Mouse (Mus musculus) adrenal gland, postnatal 4 days (tissue): ENCODE results near the gene Omt2b. TPM values are rescaled to one million over a fixed set of nuclear protein-coding genes. Genes with fewer than 3 reads are reported as not detected.
"Not testable (repeated sequence)": the region's sequence is repeated elsewhere in the genome, so short reads cannot be mapped to it uniquely, and the experiment has no call there.

Source experiments
- DNase-seq, 2 experiments: peaks; one replicate each; pipeline ENCODE4 v3.0.0; 2021 to 2022; ENCODE audit warnings: low spot score in 2 of 2, mixed read lengths in 2 of 2
- long read RNA-seq, 2 experiments: library from polyadenylated mRNA; stranded (forward); transcript quantifications; one replicate each; pipeline ENCODE4 v2.0.0; 2021
- total RNA-seq, 2 experiments: library from RNA; stranded (reverse); gene quantifications; 2 replicates each; pipeline ENCODE4 v1.2.3; 2021

Omt2b gene
- total RNA-seq = not detected
- long read RNA-seq, experiment 1 = 0 reads
- long read RNA-seq, experiment 2 = 0 reads

DNA sequence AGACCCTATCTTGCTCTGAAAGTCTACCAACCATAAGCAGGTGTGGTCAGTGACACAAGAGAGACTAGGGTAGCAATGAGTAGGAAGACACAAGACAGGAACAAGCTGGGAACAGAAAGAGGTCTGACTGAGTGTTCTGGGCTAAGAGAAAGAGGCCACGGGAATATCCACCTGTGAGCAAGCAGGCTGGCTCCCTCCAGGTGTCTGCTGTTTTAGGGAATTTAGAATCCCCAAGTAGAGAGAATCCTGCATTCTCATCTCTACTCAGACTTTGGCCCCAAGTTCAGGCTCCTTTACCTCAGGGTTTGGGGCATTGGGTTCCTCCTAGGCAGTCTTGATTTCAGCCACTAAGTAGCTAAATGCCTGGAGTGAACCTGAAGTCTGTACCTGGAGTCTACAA lies at the start of gene Omt2b:
Omt2b (plus strand) TSS at position 301 of the 400 bp plus-strand sequence.
- not testable (repeated sequence) for DNase-seq

DNA sequence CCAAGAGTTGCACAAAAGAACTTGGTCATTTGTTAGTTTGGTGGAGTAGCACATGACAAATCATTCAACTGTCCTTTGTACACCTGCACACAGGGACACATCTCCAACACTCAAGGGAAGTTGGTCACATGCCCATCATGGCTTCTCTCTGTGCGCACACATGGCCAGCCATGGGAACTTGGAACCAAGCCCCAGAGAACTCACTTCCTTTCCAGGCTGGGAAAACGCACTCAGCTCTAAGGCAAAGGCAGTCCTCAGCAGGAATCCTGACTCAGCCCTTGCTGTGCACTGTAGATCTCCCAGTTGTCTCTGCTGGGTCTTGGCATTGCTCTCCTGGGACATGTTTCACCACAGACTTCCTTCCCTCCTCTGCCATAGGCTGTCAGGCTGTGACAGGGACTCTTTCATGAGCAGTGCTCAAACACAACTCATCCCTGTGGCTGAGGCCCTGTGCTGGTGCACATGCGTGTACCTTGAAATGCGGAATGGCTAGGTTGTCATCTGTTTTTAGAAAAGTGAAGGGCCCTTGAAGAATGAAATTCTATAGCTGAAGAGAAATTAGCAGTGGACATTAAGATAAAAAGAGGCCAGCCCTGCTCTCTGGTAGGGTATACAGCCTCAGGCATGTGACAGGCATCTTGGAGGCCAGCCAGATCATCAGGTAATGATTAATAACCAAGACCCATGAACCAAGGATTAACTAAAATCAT lies 45.2 kb upstream of the Omt2b start:
- DNase-seq = not testable (repeated sequence)

DNA sequence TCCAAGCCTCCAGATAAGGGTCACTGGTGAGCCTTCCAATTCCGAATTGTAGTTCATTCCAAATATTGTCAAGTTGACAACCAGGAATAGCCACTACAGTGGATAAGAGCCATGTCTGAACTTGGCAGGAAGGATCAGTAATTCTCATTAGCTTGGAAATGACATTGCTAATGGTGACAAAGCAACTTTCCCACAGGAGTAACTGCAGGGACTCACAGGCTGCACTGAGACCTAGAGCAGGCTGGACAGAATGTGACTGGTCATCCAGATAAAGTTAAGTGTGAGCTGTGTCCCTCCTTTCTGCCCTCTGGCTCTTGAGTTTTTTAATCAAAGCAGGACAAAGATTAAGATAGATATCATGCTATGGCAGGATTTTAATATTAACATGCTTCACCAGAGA lies 38.3 kb upstream of the Omt2b start:
- DNase-seq = not testable (repeated sequence)

DNA sequence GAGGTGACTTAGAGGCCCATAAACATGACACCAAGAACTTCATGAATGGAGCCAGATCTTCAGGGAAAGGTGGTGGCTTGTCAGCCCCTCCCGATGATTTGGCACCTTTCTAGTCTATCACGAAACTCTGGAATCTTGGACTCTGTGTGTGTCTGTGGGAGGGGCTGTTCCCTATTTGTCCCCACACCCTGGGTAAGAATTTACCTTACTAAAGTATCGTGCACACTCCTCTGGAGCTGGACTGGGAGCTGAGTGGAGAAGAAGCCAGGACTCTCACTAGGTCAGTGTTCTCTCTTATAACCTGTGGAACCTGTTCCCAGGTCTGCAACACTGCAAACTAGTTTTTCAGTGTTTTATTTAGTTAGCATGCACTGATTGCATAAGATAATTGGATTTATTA lies 37.7 kb upstream of the Omt2b start, which contains the start of gene Gm10639:
Gm10639 (plus strand) TSS at position 201 of the 400 bp plus-strand sequence.
- not testable (repeated sequence) for DNase-seq

DNA sequence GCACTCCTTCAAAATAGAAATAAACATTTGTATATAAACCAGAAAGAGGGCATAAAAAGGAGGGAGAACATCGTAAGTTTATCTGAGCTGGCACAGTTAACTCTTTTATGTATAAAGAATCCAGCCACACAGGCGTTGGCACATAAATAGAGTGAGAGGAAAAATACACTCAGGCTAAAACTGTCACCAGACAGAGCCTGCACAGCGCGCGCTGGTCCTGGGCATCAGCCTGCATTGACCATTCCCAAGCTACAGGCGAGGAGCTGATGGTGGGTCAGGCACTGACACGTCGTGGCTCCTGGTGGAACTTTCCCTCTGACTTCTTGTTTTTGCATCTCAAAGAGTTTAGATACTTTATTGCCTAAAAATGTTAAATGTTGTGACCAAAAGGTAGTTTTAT lies 34.9 kb upstream of the Omt2b start:
- DNase-seq = not testable (repeated sequence)

DNA sequence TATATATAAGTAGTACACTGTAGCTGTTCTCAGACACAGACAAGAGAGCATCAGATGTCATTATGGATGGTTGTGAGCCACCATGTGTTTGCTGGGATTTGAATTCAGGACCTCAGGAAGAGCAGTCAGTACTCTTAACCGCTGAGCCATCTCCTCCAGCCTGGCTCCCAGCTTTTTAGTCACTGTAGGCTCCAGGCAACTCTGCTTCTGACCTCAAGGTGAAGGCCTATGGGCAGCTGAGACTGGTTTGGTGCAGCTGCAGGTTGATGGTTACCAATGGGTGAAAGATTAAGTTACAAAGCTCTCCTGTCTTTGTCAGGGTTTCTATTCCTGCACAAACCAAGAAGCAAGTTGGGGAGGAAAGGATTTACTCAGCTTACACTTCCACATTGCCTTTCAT lies 33.7 kb upstream of the Omt2b start:
- DNase-seq = not testable (repeated sequence)

DNA sequence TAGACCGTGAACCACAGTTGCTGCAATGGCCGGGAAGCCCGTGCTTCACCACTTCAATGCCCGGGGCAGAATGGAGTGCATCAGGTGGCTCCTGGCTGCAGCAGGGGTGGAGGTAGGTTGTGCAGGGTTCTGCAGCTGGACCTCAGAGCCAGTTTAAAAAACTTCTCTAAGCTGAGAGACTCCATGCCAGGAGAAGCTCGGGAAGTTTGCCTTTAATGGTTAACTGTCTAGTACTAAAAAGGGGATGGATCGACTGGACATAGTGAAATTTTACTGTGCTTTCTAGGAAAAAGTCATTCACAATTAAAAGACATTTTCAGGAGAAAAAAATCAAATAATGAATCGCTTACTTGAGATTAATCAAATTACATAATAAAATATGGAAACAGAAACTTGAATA lies 32.6 kb upstream of the Omt2b start:
- not testable (repeated sequence) for DNase-seq

DNA sequence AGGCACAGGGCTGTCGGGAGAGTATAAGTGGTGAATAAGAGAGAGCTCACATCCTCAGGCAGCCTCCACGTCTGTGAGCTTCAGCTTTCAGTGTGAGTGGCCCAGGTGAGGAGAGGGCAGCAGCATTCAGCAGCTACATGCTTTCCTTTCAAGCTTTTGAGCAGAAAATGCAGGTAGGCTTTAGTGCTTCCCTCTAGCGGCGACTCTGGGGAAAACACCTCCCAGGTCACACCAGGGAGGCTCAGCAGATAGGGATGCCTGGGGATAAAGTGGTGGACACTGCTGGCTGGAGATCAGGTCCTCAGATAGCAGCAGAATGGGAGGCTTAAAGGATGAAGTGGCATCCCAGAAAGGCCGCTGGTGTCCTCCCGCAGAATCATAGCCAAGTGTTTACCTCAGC lies 31.3 kb upstream of the Omt2b start:
- DNase-seq = not testable (repeated sequence)

DNA sequence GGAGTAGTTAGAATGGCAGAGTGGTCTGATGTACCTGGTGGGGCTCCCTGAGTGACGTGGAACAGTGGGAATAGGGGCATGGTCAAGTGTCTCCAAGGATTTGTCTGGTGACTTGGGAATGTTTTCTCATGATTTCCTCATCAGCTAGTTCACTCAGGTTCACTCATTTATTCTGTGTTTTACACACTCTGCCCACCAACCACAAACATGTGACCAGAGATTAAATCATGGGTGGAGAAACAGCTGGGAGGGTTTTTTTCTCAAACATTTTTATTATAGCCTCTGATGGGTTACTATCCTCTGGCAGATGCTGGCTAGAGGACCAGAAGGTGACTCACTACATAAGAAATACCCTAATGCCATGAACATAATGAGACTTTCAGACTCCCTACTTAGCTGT lies 29.2 kb upstream of the Omt2b start:
- no peak for DNase-seq

DNA sequence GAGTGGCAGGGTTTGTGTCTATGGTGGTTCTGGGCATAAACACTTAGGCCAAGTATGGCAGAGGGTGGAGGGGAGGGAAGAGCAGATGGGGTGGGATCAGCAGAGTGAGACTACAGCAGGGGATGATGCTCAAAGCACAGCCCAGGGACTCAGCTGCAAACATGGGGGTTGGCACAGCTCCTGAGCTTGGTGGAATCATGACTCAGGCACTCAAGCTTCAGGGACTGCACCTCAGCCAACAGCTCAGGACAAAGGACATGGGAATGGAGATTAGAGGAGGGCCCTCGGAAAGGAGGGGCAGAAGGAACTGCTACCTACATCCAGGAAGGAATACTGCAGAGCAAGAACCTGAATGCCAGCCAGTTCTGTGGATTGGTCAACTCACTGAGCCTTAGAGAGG lies 28.2 kb upstream of the Omt2b start:
- not testable (repeated sequence) for DNase-seq

DNA sequence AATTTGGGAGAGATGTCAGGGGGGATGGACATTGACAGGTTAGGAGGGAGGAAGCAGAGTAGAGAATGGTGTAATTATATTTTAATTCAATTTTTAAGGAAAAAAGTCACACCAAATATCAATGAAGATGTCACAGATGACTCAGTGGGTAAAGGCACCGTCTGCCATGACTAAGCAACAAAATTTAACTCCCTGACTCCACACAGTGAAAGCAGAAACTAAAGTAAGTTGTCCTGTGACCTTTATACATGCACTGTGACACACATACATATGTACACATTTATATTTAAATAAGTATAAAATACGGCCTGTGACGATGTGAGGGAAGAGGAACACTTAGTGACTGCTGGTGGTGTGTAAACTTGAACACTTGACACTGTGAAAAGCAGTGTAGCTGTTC lies 19.3 kb upstream of the Omt2b start:
- not testable (repeated sequence) for DNase-seq

DNA sequence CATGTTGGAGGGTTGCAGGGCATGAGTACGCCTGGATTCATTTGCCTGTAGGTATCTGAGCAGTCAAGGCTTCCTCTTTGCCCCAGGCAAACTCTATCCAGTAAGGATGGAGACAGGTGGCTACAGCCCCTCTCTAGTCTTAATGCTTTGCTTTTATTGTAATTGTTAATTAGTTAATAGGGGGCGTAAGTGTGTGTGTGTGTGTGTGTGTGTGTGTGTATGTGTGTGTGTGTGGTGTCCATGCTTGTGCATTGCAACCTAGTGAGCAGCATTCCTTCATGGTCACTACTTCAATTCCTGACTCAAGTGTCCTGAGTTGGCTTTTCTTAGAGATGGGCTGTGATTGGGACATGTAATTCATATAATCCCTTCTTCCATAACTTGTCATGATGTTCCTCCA lies 12.7 kb upstream of the Omt2b start, which contains the start of gene Omt2a:
Omt2a (minus strand) TSS at position 101 of the 400 bp plus-strand sequence.
- DNase-seq = no peak

DNA sequence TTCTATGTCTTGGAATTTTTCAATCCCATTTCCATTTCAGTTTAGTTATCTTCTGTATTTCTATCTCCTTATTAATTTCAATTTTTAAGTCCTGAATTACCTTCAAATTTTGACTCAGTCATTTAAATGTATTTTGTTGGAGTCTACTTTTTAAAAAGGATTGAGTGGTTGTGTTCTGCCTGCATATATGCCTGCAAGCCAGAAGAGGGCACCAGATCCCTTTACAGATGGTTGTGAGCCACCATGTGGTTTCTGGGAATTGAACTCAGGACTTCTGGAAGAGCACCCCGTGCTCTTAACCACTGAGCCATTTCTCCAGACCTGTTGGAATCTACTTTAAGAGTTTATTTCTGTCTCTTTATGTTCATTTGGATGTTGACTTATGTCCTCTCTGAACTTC lies 7.9 kb upstream of the Omt2b start:
- no peak for DNase-seq

DNA sequence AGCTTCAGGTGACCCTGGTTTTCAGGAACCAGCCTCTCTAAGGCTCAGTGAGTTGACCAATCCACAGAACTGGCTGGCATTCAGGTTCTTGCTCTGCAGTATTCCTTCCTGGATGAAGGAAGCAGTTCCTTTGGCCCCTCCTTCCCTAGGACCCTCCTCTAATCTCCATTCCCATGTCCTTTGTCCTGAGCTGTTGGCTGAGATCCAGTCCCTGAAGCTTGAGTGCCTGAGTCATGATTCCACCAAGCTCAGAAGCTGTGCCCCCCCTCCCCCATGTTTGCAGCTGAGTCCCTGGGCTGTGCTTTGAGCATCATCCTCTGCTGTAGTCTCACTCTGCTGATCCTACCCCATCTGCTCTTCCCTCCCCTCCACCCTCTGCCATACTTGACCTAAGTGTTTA lies 9.7 kb downstream of the Omt2b start:
- not testable (repeated sequence) for DNase-seq

DNA sequence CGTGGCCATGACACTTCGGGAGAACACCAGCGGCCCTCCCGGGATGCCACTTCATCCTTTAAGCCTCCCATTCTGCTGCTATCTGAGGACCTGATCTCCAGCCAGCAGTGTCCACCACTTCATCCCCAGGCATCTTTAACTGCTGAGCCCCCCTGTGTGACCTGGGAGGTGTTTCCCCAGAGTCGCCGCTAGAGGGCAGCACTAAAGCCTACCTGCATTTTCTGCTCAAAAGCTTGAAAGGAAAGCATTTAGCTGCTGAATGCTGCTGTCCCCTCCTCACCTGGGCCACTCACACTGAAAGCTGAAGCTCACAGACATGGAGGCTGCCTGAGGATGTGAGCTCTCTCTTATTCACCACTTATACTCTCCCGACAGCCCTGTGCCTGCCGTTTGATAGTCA lies 12.9 kb downstream of the Omt2b start:
- DNase-seq = peak in 1 of 2 experiments; percentile 15

DNA sequence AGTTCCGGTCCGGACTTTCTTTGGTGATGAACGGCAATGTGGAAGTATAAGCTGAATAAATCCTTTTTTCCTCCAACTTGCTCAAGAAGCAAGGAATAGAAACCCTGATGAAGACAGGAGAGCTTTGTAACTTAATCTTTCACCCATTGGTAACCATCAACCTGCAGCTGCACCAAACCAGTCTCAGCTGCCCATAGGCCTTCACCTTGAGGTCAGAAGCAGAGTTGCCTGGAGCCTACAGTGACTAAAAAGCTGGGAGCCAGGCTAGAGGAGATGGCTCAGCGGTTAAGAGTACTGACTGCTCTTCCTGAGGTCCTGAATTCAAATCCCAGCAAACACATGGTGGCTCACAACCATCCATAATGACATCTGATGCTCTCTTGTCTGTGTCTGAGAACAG lies 15.1 kb downstream of the Omt2b start:
- not testable (repeated sequence) for DNase-seq

DNA sequence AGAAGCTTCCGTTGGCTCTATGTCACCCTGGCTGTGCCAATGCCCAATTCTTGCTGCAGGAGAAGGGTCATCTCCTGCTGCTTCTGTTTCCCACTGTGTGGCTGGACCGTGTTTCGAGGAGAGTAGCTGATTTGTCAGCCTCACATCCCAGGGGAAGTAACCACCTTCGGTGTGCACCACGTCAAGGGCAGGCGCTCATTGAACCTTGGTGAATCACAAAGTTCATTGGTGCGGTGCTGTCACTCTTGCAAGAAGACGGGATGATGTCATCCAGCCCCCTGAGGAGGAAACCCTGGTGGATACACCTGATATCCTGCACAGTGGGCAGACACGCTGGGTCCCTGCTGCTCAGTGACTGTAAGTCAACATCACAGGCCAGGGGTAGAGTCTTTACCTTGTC lies 15.7 kb downstream of the Omt2b start:
- not testable (repeated sequence) for DNase-seq

DNA sequence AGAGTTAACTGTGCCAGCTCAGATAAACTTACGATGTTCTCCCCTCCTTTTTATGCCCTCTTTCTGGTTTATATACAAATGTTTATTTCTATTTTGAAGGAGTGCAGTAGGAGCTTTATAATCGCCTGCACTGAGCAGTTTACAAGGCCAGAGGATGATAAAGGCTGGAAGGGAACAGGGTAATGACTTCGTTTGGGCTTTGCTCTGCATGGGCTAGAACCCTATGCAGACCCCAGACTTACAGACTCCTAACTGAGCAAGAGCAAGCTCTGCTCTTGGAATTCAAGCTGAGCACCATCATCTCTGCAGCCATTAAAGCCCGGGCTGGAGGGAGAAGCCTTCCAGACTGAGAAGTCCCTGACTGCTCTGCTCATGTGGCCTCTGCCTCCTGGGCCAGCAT lies 17.8 kb downstream of the Omt2b start:
- not testable (repeated sequence) for DNase-seq

DNA sequence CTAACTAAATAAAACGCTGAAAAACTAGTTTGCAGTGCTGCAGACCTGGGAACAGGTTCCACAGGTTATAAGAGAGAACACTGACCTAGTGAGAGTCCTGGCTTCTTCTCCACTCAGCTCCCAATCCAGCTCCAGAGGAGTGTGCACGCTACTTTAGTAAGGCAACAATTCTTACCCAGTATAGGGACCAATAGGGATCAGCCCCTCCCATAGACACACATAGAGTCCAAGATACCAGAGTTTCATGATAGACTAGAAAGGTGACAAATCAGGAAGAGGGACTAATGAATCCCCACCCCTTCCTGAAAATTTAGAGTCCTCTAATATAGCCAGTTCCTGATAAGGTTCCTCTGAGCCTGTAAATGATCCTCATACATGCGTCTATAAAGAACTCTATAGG lies 19.6 kb downstream of the Omt2b start:
- no peak for DNase-seq

DNA sequence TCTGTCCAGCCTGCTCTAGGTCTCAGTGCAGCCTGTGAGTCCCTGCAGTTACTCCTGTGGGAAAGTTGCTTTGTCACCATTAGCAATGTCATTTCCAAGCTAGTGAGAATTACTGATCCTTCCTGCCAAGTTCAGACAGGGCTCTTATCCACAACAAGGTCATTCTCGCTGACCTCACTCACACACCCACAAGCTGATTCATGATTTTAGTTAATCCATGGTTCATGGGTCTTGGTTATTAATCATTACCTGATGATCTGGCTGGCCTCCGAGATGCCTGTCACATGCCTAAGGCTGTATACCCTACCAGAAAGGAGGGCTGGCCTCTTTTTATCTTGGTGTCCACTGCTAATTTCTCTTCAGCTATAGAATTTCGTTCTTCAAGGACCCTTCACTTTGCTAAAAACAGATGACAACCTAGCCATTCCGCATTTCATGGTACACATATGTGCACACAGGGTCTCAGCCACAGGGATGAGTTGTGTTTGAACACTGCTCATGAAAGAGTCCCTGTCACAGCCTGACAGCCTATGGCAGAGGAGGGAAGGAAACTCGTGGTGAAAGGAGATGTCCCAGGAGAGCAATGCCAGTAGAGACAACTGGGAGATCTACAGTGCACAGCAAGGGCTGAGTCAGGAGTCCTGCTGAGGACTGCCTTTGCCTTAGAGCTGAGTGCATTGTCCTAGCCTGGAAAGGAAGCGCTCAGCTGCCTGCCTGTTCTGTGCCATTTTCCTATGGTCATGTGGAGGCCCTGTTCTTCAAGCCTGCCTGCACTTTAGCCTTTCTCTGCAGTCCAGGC lies 21.0 kb downstream of the Omt2b start:
- DNase-seq = peak in 1 of 2 experiments; percentile 5

DNA sequence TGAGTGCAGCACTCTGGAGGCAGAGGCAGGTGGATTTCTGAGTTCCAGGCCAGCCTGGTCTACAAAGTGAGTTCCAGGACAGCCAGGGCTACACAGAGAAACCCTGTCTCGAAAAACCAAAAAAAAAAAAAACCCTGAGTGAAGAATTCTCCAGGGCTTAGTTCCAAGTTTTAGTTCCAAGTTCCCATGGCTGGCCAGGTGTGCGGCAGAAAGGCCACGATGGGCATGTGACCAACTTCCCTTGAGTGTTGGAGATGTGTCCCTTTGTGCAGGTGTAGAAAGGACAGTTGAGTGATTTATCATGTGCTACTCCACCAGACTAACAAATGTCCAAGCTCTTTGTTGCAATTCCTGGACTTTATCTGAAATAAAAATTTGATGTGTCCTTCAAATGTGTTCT lies 21.8 kb downstream of the Omt2b start:
- DNase-seq = not testable (repeated sequence)

DNA sequence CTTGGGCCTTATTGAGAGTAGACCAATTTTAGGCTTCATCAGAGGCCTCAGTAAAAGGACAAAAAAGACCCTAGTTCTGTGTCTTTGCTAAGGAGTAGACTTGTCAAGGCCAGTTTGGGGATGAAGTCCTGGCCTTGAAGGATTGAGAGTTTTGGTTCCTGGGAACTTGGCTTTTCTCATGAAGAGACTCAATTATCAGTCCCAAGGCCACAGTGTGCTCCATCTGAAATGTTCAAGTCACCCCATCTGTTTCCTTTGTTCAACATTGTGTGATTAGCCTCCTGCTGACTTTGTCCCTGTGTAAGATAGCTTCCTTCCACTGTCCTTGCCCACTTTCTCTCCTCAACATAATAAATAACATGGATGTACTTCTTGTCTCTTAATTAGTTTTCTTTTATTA lies 22.6 kb downstream of the Omt2b start:
- not testable (repeated sequence) for DNase-seq
